Comparison of ENCODE assay signal across 22 mouse cellular contexts in genomic region chr14:120150589-120150988, GRCm38 (mm10).
"Had no signal": no experiment of that assay in that cellular context is flagged by ENCODE, and none has a peak within 500 bp of the region (broad histone marks: within the 10 kb centered on the region; RNA-seq: fewer than 3 reads in every experiment).

No protein-coding gene starts in this region.

- H3K27ac ChIP-seq: liver, embryonic 14.5 days; macrophage; midbrain, embryonic 10.5 days; midbrain, embryonic 13.5 days; neural tube, embryonic 13.5 days had no signal

- H3K4me1 ChIP-seq: megakaryocyte, embryonic 14.5 days had no signal

- DNase-seq: kidney, adult 18-20 months; kidney, postnatal 14 days; left cerebral cortex, postnatal 4 days; liver, postnatal 0 days; lung, embryonic 14.5 days; right cerebral cortex, postnatal 25 days; spleen, adult 18-20 months; thymus, adult 18-20 months; thymus, postnatal 36 days had no signal

- H3K4me2 ChIP-seq: limb, embryonic 12.5 days; limb, embryonic 15.5 days; liver, embryonic 11.5 days; lung, embryonic 14.5 days; midbrain, embryonic 13.5 days; neural tube, embryonic 13.5 days had no signal

- H3K9ac ChIP-seq: limb, embryonic 12.5 days; limb, embryonic 15.5 days; liver, embryonic 14.5 days; liver, postnatal 0 days; lung, embryonic 14.5 days; midbrain, embryonic 13.5 days; neural tube, embryonic 13.5 days had no signal

- H3K27me3 ChIP-seq: limb, embryonic 12.5 days; limb, embryonic 15.5 days; neural tube, embryonic 13.5 days had no signal

- H3K4me3 ChIP-seq: limb, embryonic 12.5 days; limb, embryonic 15.5 days; megakaryocyte, embryonic 14.5 days; midbrain, embryonic 10.5 days; midbrain, embryonic 13.5 days; myocyte; neural tube, embryonic 13.5 days had no signal

- H3K36me3 ChIP-seq: limb, embryonic 12.5 days; limb, embryonic 15.5 days; midbrain, embryonic 10.5 days; midbrain, embryonic 13.5 days; neural tube, embryonic 13.5 days had no signal

- H3K9me3 ChIP-seq: limb, embryonic 12.5 days; limb, embryonic 15.5 days; megakaryocyte, embryonic 14.5 days; midbrain, embryonic 10.5 days; midbrain, embryonic 13.5 days; neural tube, embryonic 13.5 days had no signal

- ATAC-seq: inflammation-experienced regulatory T-cells, adult 6 months; liver, postnatal 0 days; lung, postnatal 0 days; midbrain, embryonic 13.5 days; midbrain, embryonic 16.5 days had no signal
